Mouse (Mus musculus): ENCODE data around the gene Kpna4. TPM values are rescaled to one million over a fixed set of nuclear protein-coding genes. Genes with fewer than 3 reads are reported as not detected.
"Not testable (repeated sequence)": the region's sequence is repeated elsewhere in the genome, so short reads cannot be mapped to it uniquely, and the experiment has no call there.

The Kpna4 gene
- total RNA-seq, 2 experiments from 2014 or later, result 50.0 to 54.8 TPM

DNA sequence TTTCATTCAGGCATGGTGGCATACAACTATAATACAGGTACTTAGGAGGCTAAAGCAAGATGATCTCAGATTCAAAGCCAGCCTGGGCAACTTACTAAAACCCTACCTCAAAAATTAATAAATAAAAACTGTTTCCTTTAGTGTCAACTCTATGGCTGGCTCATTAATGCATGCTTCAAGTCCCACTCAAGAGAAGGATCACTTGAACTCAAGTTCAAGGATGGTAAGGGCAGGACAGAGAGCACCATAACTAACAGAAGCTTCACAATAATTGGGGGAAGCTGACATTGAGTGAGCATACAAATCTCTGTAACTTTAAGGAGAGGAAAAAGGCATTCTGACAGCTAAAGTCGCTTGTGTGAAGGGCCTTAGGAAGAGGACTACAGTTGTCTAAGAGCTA is 13.0 kb downstream of the Kpna4 start:
- DNase-seq (ENCODE audit: low spot score in 2 of 2), result no peak

DNA sequence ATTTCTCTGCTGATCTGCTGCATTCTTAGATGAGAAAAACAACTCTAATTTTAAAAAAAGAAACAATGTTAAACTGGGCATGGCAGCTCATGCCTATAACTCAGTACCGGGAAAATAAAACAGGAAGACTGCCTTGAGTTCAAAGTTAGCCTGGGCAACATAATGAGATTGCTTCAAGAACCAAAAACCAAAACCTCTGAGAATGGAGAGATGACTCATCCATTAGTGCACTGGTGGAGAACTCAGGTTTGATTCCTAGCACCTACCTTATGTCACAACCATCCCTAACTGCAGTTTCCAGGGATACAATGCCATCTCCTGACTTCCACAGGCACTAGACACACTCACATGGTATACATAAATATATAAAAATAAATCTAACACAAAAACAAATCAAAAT is 17.8 kb downstream of the Kpna4 start:
- DNase-seq (ENCODE audit: low spot score in 2 of 2), result no peak

DNA sequence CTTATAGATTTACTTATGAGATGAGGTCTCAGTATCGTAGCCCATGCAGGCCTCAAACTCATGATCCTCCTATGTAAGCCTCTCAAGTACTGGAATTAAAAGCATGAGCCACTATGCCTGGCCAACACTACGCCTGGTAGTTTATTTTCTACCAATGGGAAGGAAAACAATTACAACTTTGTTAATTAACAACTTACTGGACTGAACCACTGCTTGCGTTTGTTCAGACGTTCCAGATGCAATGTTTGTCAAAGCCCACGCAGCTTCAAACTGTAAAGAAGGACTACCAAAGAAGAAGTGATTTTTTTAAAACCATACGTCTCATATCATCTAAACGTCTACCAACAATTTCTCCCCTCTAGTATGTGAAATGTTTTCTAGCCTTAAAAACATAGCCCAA is 32.5 kb downstream of the Kpna4 start:
- no peak for DNase-seq (ENCODE audit: low spot score in 2 of 2)

GRCm38 (mm10) chr3:69064005-69064404 is 62.9 kb downstream of the Kpna4 start:
- DNase-seq (ENCODE audit: low spot score in 2 of 2), result no peak

- no peak for DNase-seq (ENCODE audit: low spot score in 2 of 2)
Measured at GRCm38 (mm10) chr3:69062764-69063163, 64.1 kb downstream of the Kpna4 start.

GRCm38 (mm10) chr3:69060672-69061071 is 66.2 kb downstream of the Kpna4 start:
- DNase-seq (ENCODE audit: low spot score in 2 of 2), result no peak

DNA sequence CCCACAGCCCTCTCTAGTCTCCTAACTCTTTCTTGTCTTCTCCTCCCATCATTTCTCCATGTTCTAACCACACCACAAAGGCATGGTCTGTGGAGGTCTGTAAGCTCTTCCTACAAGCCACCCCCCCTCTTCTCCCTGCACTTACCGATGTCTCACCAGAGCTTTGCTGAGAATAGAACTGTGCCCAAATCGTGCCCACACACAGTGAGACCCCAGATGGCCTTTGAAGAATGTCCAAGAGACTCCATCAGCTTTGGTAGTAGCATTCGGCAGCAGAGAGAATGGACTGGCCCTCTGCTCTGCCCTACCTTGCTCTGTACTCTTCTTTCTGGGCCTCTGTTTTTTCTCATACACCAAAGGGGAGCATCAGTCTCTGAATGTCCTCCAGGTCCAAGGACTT is 71.0 kb downstream of the Kpna4 start:
- no peak for DNase-seq (ENCODE audit: low spot score in 2 of 2)

GRCm38 (mm10) chr3:69054760-69055432 is 72.0 kb downstream of the Kpna4 start:
- no peak for DNase-seq (ENCODE audit: low spot score in 2 of 2)

GRCm38 (mm10) chr3:69051894-69052293 is 75.0 kb downstream of the Kpna4 start:
- no peak for DNase-seq (ENCODE audit: low spot score in 2 of 2)

DNA sequence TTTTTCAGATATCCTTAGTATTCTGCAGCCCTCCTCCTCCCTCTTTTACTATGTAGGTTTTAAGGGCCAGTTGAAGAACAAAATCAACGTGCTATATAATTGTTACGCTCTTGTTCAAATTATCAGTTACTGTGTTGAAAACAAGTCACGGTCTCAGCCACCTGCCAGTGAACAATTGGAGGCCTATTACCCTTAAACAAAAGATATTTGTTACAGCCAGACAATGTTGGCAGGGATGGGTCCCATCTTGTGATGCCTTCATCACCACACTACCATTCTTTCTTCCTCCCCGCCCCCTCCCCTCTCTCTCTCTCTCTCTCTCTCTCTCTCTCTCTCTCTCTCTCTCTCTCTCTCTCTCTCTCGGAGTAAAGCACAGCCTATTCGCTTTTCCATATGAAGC is 77.9 kb downstream of the Kpna4 start:
- DNase-seq (ENCODE audit: low spot score in 2 of 2), result no peak

GRCm38 (mm10) chr3:69047684-69048083 is 79.2 kb downstream of the Kpna4 start:
- no peak for DNase-seq (ENCODE audit: low spot score in 2 of 2)

DNA sequence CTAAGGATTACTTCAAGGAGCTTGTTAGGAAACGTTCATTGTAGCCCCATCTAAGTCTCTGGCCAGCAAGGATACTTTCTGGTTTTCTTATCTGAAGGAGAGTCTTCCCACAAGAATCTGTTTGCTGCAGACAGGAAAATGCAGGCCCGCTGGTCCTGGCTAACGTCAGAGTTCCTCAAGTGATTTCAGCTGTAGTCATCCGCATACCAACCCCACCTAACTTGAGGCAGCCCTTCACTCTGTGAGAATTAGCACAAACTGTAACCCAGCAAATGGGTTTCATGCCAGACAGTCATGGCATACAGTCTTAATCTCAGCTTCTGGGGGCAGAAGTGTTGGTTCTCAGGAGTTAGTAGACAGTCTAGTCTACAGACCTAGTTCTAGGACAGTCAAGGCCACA is 80.4 kb downstream of the Kpna4 start:
- no peak for DNase-seq (ENCODE audit: low spot score in 2 of 2)

- no peak for DNase-seq (ENCODE audit: low spot score in 2 of 2)
Measured at GRCm38 (mm10) chr3:69045750-69046149, 81.2 kb downstream of the Kpna4 start.

DNA sequence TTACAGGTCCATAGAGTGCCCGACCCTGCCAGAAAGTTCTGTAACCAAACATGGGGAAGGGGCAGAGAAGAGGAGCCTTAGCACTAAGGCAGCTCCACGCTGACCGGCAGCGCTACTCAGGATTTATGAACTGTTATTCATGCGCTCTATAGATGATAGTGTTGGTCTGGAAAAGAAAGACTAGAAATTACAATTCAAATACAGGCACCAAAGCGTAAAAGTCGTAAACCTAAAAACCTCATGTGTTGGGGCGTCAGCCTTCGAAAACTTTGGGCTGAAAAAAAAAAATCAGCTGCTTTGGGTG is 81.6 kb downstream of the Kpna4 start:
- no peak for DNase-seq (ENCODE audit: low spot score in 2 of 2)

DNA sequence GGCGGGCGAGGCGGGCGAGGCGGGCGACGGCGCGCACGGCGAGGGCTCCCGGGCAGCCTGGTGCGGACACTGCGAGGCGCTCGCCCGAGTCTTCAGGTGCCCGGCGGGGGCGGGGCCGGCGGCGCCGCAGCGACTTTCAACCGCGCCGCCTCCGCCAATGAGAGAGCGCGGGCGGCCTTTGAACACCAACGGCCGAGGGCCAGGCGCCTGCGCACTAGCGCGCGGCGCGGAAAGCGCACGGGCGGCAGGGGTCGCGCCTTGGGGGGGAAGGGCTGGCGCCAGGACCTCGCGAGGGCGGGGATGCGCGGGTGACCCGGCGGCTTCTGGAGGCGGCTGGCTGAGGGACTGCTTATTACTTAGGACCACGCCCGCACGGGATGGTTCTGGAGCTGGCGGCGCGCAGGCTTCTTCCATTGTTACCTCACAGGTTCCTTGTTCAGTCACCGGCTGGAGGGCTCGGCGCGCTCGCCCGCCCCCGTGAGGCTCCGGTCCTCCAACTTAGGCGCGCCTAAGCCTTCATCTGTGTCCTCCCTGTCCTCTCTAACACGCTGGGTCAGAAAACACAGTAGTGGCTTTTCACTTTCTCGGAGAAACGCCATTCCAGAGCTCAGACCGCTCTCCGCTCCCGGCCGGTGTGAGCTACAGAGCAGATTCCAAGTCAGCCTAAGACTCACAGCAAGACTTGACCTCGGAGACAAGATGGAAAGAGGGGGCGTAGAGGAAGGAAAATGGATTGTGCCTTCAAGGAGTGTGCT is 82.1 kb downstream of the Kpna4 start, which contains the start of gene Trim59:
TSS of gene Trim59 (minus strand) at position 111 of the 755 bp plus-strand sequence.
- DNase-seq (ENCODE audit: low spot score in 2 of 2), result peak; percentile 80 to 82

DNA sequence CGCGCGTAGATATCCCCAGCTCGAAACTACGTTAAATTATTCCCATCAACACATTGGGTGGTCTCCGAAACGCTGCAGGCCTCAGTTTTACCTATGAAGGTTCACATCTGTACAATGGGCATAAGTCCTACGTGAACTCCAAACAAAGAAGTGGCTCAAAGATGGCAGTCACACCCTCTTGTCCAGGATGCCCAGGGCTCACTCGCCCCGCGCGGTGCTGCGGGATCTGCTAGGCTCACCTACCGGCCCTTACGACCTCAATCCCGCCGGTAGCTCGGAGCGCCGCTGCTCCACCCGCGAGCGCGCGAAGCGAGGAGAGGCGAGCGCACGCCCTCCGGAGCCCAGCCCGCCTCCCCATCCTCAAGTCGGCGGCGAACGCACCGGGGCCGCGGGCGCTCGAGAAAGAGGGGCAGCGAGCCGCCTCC is 82.7 kb downstream of the Kpna4 start:
- no peak for DNase-seq (ENCODE audit: low spot score in 2 of 2)

DNA sequence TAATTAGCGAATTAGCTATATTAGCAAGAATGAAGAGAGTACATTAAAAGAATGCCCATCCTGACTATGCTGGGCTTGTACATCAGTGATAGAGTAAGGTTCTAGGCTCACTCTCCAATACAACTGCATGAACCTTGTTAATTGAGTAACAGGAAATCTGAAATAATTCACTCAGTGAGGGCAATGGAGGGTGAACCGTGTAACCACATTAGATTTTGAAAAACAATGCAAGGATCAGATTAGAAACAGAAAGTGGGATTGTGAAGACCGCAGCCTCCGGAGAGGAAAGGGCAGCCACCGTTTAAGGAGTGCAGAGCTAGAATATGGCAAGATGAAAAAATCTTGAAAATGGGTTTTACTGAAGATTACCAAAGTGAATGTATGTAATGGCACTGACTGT is 85.6 kb downstream of the Kpna4 start:
- DNase-seq (ENCODE audit: low spot score in 2 of 2), result no peak

DNA sequence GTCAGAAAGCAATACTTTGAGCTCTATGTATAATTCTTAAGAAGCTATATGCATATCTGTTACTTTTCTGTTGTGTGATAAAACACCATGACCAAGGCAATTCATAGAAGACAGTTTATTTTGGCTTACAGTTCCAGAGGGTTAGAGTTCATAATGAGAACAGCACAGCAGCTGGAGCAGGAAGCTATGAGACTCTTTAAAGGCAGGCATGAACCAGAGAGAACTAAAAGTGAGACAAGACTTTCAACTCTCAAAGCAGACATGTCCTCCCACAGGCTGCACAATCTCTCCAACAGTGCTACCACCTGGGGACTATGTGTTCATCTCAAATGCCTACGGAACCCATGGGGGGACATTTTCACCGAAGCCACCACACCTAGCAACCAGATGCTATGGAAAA is 86.8 kb downstream of the Kpna4 start:
- no peak for DNase-seq (ENCODE audit: low spot score in 2 of 2)

- DNase-seq (ENCODE audit: low spot score in 2 of 2), result no peak
Measured at GRCm38 (mm10) chr3:69026133-69026783, 100.7 kb downstream of the Kpna4 start.

DNA sequence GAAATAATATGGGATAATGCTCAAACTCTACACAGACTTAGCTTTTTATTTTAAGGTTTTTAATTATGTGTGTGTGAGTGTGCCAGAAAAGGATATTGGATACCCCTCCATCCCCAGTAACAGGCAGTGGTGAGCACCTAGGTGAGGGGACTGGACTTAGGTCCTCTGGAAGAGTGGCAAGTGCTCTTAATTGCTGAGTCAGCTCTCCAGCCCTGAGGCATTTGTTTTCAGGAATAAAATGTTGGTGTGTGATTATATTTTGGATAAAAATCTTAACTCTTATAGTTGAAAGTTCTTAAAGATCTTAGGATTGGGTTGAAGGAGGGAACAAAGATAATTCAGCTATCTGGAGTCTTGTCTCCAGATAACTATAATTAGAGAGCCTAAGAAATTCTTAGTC is 106.1 kb downstream of the Kpna4 start:
- DNase-seq (ENCODE audit: low spot score in 2 of 2), result no peak

- DNase-seq (ENCODE audit: low spot score in 2 of 2), result no peak
Measured at GRCm38 (mm10) chr3:69020285-69020684, 106.6 kb downstream of the Kpna4 start.

GRCm38 (mm10) chr3:69018635-69019034 is 108.3 kb downstream of the Kpna4 start:
- DNase-seq (ENCODE audit: low spot score in 2 of 2), result not testable (repeated sequence)

Measured in adrenal gland, postnatal 4 days (tissue).